Mouse (Mus musculus): ENCODE data around the gene Tnfrsf11a.
A peak's percentile ranks its signal among the peaks of the same experiment; 100 is the strongest.

Gene Tnfrsf11a

DNA sequence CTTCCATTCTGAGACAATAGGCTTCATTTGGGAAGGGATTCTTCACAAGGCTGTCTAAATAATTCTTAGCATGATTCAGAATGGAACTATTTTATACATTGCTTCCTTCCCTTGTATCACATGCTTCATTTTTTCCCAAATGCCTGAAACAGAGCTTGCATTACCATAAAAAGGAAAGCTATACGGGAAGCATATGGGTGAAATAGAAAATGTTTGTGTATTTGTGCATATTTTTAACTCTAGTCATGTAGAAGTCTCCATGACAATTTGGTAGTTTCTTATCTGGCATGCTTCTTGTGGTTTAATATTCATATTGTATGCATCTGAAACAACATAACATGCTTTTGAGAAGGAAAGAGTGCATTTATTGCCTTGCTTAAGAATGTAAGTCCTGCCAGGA lies 52.3 kb downstream of the Tnfrsf11a start:
- no peak for DNase-seq

DNA sequence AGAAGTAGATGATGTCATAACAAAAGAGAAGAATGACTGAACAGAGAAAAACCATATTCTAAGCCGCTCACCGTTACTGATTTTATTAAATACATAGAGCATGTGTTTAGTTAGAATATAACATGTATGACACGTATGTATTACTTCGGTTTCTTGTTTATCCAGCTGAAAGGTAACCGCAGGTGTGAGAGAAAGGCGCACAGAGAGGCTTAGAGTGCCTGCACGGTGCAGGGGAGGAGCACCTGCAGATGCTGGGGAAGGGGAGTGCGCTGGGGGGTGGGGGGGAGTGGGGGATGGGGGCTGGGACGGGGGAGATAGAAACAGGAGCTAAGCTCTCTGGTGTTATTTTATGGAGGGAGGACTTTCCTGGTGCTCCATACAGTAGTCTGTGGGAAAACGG lies 62.4 kb downstream of the Tnfrsf11a start:
- no peak for DNase-seq

DNA sequence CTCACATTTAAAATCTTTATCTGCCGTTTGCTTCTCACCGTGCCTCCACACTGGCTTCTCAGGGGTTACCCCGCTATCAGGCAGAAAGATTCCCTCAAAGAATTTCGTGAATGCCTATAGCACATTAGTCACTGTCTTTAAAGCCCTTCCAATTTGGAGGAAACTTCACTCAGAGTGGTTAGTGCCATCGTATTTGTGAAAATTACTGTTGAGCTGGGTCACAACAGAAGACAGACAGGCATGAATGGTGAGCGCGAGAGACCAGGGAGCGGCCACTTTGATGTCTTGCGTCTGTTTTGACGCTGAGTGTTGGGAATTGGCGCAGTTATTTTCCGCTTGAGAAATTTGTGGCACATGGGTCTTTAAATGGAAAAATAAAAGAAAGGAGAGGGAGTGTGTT lies 62.9 kb downstream of the Tnfrsf11a start:
- DNase-seq: no peak

DNA sequence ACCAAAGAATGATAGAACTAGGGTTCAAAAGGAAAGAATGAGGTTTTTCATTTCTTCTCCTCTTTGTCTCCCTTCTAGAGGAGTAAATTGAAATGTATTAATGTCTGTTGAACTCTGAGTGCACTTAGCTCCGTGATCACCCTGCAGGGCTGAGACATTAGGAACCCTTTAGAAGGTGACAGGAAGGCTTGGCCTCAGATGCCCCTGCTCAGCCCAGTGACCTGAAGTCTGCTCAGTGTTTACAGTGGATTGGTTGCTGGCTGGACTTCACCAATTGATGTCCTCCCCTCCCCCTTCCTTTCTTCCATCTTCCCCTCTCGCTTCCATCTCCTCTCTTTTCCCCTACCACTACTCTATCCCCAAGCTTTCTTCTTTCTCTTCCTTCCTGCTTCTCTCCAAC lies 63.3 kb downstream of the Tnfrsf11a start:
- DNase-seq: no peak

DNA sequence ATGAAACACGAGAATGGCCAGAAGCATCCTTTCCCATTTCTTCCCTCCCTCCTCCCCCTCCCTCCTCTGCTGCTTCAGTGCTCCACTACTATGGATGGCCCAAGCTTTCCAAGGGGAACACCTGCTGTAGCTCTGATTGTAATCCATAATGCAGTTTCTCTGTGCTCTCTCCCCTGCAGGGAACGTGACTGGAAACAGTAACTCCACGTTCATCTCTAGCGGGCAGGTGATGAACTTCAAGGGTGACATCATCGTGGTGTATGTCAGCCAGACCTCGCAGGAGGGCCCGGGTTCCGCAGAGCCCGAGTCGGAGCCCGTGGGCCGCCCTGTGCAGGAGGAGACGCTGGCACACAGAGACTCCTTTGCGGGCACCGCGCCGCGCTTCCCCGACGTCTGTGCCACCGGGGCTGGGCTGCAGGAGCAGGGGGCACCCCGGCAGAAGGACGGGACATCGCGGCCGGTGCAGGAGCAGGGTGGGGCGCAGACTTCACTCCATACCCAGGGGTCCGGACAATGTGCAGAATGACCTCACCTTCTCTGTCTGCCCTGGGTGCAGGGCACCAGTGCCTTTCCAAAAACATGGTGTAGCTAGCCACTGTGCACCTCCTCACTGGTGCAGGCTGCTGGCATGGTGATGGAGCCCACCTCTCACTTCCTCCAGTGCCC lies 64.0 kb downstream of the Tnfrsf11a start:
- peak; percentile 39 for DNase-seq

DNA sequence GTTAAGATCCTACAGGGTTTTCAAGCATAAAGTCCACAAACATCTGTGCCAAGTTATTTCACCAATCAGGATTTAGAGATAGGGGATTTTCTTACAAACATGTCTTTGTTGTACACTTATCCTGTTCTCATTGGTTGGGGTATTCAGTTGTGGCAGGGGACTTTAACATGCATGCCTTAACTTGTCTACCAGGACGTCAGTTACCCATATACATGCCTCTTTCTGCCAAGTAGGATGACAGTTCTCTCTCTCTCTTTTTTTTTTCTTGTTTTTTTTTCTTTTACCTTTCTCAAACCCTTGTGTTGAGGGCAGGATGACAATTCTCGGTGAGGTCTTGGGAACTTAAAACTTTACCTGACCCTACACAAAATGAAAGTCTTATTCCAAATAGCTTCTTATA lies 65.9 kb downstream of the Tnfrsf11a start:
- no peak for DNase-seq

DNA sequence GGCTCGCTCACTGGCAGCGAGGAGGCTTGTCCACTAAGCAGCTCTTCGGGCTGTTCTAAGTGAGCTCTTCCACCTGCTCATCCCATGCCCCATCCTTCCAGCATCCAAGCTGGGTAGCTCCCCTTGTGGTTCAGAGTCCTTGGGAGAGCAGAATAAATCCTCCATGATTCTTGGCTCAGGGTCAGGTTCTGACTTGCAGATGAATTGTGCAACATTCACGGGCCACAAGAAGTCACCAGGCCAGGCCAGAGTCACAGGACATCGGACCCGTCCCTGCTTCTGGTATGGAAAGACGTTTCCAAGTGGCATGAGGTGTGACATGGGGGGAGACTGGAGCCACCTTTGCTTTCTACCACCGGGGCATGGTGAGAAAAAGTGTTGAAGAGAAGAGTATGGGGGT lies 68.3 kb downstream of the Tnfrsf11a start:
- DNase-seq: no peak

DNA sequence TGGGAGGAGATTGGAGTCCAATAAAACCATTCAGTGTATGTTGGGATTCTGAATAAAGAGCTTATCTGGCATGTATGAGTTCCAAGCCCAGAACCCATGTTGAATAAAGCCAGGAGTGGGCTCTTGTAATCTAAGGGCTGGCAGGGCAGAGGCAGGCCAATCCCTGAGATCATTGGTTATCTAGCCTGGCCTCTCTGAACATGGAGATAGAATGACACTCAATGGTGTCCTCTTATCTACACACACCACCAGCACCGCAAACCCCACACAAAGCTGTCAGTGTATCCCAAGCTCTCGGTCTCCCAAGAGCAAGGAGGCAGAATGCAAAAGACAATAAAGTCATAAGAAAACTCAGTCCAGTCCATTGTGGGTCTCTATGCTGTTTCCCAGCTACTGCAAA lies 70.8 kb downstream of the Tnfrsf11a start:
- DNase-seq: no peak

DNA sequence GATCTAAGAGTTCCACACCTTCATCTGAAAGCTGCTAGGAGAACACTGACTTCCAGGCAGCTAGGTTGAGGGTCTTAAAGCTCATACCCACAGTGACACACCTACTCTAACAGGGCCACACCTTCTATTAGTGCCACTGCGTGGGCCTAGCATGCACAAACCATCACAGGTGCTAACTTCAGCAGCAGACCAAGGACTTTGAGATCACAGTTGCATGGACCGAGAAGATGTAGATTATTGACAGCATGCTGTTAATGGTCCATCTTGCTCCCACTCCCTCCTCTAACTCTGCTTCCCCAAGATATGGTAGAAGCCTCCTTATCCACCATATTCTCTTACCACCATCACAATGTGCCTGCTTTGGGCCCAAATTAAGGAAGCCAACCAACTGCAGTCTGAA lies 79.2 kb downstream of the Tnfrsf11a start:
- no peak for DNase-seq

DNA sequence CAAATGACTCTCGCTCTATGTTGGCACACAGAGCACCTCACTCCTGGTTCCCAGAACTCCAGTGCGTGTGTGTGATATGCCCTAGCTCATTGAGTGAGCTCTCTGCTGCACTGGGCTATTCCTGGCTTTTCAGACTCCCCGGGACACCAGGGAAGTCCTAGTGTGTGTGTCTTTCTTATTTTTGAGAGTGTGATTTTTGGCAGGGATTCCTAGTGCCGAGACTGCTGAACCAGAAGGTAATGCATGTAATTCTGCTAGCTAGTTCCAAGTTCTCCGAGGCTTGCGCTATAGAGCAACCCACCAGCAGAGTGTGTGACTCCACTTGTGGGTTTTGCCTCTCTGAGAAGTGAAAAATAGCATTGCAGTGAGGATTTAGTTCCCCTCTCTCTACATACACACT lies 96.1 kb downstream of the Tnfrsf11a start:
- DNase-seq: no peak

DNA sequence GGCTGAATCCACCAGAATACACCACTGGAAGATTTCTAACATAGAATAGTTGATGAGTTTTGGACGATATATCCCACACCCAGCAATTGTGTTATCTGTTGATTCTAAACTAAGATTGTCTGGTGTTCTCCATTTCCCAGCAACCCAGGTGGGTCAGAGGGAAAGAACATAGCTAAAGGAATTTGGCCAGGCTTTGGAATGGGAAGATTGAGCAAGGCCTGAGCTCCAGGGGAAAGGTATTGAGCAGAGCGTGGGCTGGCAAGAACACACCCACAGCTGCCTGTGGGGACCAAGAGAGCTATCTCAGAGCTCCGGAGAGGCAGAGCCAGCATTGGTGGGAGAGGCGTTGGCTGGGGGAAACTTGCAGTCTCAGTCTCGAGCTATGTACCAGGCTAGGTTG lies 97.3 kb downstream of the Tnfrsf11a start:
- DNase-seq: no peak

DNA sequence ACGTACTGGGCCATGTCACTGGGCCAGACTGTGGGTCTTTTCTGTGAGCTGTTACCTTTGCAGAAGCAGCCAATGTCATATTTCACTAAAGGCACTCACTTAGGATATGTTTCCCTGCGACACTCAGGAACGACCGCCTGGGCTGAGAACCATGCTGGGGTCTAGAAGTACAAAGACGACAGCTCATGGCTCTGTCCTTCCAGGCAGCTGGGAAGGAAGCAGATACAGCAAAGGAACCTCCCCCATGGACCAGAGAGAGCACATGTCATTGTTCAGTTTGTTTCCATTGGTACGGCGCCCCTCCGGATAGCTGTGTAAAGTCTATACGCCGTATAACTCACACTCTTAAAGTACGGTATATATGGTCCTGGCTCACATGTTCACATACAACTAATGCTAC lies 97.9 kb downstream of the Tnfrsf11a start:
- no peak for DNase-seq

DNA sequence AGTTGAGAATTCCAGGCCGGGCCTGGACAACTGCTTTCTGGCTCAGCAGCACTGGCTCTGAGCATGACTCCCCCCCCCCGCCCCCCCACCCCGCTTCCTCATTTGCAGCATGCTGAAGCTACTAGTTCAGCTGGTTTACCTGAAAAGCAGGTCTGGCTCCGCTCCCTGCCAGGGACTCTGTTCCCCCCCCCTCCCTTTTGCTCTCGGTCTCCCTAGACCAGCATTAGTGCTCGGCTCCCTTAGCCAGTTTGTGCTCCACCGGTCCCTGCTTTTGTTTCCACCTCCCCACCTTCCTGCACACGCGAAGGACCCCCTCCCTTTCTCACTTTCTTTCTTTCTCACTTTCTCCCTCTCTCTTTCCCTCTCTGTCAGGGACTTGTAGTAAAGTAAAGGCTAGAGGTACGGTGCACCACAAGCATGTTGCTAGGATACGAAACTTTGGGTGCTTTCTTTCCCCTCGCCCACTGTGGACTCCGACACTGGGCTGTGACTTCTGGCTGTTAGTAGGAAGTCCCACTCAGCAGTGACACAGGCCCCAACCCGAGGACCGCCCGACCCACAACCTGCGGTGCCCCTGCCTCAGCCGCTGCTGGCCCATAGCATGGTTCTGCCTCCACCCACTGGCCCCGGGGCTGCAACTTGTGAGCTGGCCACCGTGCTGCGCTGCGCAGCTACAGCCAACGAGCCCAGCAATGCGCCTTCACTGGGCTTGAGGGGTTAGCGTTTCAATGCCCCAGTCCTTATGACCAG lies 100.2 kb downstream of the Tnfrsf11a start:
- DNase-seq: no peak

DNA sequence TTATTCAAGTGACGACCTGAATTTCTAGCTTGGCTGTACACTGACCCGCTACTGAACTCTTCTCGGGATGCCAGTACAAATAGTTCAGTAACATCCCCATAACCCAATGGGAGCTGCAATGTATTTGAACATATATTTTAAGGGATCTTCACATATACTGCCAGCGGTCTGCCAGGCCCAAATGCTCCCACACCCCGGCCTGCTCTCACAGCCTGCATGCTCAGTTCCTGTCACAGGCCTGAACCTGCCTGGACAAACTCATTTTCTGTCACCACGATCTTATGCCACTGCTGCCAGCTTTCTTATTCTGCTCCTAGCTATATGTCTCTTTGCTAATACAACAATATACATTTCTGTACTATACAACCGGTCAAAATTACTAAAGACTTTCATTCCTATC lies 100.9 kb downstream of the Tnfrsf11a start:
- DNase-seq: no peak

DNA sequence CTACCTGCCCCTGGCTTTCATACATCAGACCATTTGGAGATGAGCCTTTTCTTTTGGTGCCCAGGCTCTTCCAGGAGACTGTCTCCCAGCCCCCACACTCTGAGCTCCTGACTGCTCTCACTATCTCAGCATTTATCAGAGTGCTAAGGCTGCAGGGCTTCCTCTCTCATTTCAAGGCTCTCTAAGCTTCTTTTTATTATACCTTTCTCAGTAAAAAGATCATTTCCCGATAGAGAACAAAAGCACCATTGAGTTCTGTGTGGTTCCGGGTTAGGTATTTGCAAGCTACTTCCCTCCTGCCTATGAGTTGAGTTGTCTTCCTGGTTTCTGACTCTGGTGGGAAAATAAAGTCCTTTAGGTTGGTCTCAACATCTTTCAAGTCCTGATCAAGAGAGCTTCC lies 103.0 kb downstream of the Tnfrsf11a start:
- DNase-seq: no peak

DNA sequence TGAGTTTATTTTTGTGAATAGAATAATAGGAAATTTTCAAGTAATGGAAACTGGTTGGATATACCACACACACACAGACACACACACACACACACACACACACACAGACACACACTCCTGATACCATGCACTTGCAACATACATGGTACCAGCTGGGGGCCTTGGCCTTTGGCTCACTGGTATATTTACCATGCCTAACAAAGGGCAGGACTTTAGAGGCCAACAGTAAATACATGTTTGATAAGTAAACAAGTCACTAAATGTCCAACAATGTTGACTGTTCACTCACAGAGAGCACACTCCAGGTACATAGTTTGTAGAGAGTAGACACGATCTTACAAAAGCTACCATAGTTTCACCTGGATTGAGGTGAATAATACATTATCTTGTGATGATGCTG lies 104.6 kb downstream of the Tnfrsf11a start:
- no peak for DNase-seq

DNA sequence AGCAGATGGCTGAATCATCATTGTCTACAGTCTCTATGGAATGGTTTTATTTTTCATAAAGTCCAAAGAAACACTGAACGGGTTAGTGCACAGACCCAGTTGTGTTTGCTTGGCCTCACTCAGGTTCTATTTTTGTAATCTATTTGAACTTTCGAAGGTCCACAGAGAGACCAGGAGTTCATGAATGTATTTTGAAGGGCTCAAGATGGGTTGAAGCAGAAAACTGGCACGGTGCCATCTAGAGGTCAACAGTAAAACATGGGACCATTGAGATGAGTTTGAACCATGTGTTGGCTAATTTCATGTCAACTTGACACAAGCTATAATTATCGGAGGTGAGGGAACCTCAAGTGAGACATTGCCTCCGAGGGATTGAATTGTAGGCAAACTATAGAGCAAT lies 105.1 kb downstream of the Tnfrsf11a start:
- DNase-seq: no peak

DNA sequence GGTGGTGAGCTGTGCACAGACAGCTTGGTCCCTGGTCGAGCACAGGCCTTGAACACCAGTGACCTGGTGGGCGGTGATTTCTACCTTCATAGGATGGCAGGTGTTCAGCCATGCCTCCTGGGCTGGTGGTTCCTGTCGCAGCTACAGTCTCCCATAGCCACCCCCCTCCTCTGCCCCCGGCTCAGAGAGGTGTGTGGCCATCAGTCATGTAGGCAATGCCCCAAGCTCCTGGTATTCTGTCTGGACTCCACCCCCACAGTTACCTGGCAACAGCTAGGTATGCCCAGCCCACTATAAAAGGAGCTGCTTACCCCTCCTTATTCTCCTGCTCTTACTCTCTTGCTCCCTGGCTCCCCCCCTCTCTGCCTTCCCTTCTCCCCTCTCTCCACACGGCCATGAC lies 105.8 kb downstream of the Tnfrsf11a start:
- no peak for DNase-seq

DNA sequence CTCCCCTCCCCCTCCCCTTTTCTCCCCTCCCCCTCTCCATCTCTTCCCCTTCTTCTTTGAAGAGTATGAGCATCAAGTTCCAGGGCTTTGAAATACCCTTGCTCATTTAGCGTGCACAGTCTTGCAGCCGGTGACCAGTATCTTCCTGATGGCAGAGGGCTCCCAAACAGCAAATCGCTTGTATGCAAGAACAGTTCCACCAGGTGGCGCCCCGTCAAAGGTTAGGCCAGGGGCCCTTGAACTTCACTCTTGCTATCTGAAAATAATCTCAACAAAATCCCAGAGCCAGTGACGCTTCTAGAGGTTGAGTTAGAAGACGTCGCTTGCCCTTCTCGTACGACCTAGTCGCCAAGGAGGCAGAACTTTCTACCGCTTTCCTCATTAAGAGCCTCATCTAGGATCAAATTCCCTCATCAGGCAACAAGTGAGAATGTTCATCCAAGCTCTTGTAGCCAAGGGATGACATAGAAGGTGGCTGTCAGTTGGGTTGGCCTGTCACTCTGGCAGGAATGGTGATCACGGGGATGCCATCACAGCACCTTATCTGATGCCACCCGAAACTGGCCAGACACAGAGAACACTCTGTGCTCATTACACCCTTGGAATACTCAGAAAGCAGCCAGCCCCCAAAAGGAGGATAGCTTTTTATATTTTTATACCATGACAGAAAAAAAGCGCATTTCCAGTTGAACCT lies 110.7 kb downstream of the Tnfrsf11a start:
- DNase-seq: peak; percentile 82

DNA sequence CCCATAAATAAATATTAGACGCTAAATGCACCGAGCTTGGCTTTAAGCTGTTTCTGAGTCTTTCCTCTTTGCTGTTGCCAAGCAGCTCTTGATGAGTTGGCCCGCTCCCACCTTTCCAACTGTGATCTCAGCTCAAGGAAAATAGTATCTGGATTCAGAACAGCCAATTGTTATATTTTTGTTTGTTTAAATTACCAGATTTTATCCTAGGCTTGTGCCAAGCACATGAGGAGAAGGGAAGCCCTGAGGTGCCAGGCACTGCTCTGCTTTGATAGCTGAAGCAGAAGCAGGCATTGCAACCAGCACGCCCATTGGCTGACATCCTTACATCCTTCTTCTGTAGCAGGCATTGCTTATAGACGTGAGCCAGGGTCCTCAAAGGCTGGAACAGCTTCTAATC lies 114.5 kb downstream of the Tnfrsf11a start:
- peak; percentile 16 for DNase-seq

Data from cerebellum, adult 11 months (tissue).